Mouse (Mus musculus) cerebellum, adult (tissue): ENCODE results near the gene Vps18.

Experiments used
- ATAC-seq: cut with Nextera tagmentation; 2 replicates; pipeline ENCODE4 v1.9.2; 2017; ENCODE audit warnings: mild to moderate bottlenecking, moderate library complexity, mixed read lengths; ENCODE audit not compliant: insufficient number of reproducible peaks, low FRiP score, low TSS enrichment

Gene Vps18

DNA sequence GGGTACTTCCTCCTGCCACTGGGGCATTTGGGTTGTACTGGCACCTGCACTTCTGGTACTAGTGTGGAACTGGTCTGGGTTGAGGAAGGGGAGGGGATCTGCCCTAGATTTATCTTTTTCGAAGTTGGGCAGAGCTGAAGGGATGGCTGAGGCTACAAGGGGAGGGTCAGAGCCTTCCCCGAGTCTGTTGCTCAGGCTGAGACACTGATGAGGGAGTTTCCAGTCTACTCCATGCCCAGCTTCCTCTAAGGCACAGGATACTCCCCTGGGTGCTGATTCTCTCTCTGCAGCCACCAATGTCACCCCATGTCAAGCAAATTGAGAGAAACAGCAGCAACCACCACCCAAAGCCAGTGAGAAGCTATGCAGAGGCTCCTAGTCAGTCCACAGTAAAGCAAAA lies 47.5 kb downstream of the Vps18 start:
- no peak for ATAC-seq

DNA sequence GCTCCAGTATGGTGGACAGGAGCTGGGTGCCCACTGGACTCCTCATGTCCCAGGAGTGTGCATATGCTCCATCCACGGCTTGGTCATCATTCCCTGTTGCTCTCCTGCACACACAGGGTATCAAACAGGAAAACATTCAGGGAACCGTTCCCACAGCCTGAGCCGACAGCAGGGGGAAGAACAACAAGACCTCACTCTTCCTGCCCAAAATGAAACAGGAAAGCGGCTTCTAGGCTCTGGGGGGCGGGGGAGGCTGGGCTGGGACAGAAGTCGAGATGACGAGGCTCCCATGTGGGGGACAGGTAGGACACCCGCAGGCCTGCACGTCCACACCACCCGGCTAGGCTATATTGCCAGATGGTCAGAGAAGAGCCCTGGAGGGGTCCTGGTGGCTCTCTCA lies 47.9 kb downstream of the Vps18 start:
- ATAC-seq = no peak

DNA sequence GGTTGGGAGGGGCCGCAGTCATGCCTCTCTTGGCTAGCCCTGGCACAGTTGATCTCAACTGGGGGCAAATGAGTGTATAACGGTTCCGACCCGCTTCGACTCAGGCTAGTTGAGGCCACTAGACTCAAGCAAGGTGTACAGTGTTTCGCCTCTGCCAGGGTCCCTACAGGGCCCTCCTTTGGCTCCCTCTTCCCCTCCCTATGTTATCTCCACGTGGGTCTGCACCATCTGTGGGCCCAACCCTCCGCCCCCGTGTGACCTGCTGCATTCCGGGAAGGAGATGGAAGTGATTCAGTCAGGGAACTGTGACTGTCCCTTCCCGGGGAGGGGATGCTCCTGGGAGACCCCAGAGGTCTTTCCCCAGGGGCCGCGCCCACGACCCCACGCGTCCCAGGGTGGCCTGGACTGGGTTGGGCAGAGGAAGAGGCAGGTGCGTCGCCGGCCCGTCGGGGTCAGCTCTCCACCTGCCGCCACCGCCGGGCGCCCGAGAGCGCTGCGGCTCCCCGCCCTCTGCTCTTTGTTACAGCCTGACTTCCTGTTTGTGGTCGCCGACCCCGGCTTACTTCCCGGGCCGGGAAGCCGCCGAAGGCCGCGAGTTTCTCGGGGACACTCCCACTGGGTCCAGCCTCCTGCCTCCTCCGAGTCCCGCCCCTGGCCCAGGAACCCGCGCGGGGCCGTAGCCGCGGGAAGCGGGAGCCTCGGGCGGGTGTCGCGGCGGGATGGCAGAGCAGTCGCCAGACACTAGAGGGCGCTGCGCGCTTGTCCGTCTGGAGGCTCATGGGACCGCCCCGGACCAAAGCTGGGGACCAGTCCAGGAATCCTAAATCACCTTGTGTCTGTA lies 49.1 kb downstream of the Vps18 start:
- ATAC-seq = peak; percentile 91

DNA sequence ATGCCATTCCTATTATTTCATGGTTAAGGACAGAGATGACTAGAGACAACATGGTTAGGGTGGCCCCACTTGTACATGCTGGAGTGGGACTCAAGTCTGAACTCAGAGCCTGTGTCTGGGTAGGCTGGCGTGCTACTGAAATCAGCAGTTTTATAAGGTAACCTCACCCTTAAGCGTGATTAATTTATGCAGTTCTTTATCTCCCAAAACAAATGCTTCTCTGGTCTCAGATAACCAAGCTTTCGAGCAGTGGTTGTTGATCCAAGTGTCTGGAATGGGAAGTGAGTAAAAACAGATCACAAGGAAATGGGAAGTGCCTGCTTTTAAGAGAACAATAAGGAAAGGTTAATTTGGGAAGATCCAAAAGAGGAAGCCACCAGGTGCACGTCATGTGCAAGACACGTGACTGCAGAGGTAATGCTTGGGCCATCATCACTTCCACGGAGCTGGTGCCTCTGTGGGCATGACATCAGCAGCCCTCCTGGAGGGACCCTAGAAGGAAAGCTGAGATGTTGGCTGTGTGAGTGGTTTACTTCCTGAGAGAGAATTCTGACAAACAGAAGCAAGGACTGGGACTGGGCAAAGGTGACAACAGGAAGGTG lies 56.1 kb downstream of the Vps18 start:
- ATAC-seq = no peak
